Mouse (Mus musculus) ES-E14 (cell line): ENCODE data around the gene Zfp120.

Experiments
- CHD2 ChIP-seq: IDR thresholded peaks from 2 replicates; pipeline ENCODE4 v1.6.1; 2014; ENCODE audit warnings: mild to moderate bottlenecking, low read depth, low read length, inconsistent platforms
- HCFC1 ChIP-seq: IDR thresholded peaks from 2 replicates; pipeline ENCODE4 v1.6.1; 2012; ENCODE audit warnings: low read length, inconsistent platforms, borderline replicate concordance; ENCODE audit not compliant: insufficient read depth
- MAFK ChIP-seq: IDR thresholded peaks from 2 replicates; pipeline ENCODE4 v1.6.1; 2014; ENCODE audit warnings: mild to moderate bottlenecking, low read depth, low read length, inconsistent platforms; ENCODE audit not compliant: insufficient read depth
- ZC3H11A ChIP-seq: IDR thresholded peaks from 2 replicates; pipeline ENCODE4 v1.6.1; 2012; ENCODE audit warnings: low read depth, mild to moderate bottlenecking, inconsistent platforms, low read length, borderline replicate concordance
- ZNF384 ChIP-seq: IDR thresholded peaks from 2 replicates; pipeline ENCODE4 v1.6.1; 2012; ENCODE audit warnings: low read depth, low read length, inconsistent platforms

DNA sequence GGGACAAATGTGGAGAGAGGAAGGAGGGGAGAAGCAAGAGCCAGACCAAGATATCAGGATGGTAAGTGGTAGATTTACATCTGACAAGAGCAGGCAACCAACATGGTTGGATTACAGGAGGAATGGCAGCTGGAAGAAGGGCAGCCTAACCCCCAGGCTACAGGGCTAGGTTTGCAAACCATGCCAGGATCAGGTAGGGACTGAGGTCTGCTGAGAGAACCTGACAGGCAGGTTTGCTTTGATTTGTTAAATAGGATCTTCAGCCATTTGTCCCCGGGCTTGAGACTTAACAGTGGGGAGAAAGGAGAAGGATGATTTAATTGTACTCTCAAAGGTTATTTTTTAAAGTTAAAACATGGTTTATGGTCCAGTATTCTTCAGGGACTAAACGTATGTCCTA lies 3.7 kb downstream of the Zfp120 start:
- no peak for TF ChIP-seq CHD2
- no peak for TF ChIP-seq MAFK
- no peak for TF ChIP-seq ZC3H11A
- TF ChIP-seq ZNF384, result no peak
- TF ChIP-seq HCFC1, result no peak
